Mouse (Mus musculus) pancreas, adult 10 weeks (tissue): ENCODE results near the gene Polq. TPM values are rescaled to one million over a fixed set of nuclear protein-coding genes. Genes with fewer than 3 reads are reported as not detected.

Experiments
- polyA plus RNA-seq: library from polyadenylated mRNA; stranded (reverse); fragments of 350-450 nt; fragmentation: Illumina TruSeq; extraction: RNeasy Lipid Tissue Mini Kit (QIAGEN cat#74804); gene quantifications from one replicate; pipeline ENCODE4 v1.2.3, GENCODE M21; 2015; ENCODE audit warnings: low read depth, low replicate concordance; ENCODE audit not compliant: insufficient read depth

The Polq gene
- polyA plus RNA-seq, result not detected

GRCm38 (mm10) chr16:37011061-37011921 lies at the start of gene Polq:
Gene Polq, plus strand, starts transcription at chr16:37011786.

GRCm38 (mm10) chr16:36989999-36990625 lies 21.5 kb upstream of the Polq start, which contains the start of gene Fbxo40:
Gene Fbxo40, minus strand, starts transcription at chr16:36990467.

Other genes starting within 250 kb of the Polq start
- 3.4 TPM for gene Slc15a2, start 226.8 kb upstream of the Polq start, polyA plus RNA-seq
- 3.3 TPM for gene Iqcb1, start 183.4 kb upstream of the Polq start, polyA plus RNA-seq
- 2.8 TPM for gene Eaf2, start 136.8 kb upstream of the Polq start, polyA plus RNA-seq
- gene Golgb1, start 136.6 kb upstream of the Polq start, polyA plus RNA-seq, result 17.9 TPM
- 2.0 TPM for gene Hcls1, start 76.8 kb upstream of the Polq start, polyA plus RNA-seq
- gene Fbxo40, start 21.3 kb upstream of the Polq start, polyA plus RNA-seq, result not detected